In the genomic region with DNA sequence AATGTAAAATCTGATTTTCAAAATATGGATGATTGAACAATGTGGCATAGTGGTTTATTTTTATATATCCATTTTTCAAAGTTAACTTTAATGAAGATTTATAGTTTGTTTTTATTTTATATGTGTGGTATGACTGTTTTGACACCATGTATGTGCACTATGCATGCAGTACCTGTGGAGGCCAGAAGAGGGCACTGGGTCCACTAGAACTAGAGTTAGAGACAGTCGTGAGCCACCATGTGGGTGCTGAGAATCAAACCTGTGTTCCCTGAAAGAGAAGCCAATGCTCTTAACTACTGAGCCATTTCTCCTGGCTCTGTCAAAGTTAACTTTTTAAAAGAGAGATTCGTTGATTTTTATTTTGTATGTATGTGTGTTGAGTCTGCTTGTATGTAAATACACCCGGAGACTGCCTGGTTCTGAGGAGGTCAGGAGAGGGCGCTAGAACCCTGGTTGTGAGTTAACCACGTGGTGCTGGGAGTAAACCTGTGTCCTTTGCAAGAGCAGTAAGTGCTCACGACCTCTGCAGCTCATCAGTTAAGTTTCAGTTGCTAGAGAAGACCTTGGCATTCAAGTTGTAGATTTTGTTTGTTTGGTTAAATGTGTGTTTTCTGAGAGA, we compare ENCODE assay signal across 9 mouse cellular contexts.
DNase-seq lines count a peak whose midpoint lies in the region; ATAC-seq lines count a peak whose summit lies in the region.
"Had no signal": no experiment of that assay in that cellular context is flagged by ENCODE, and none has a peak within 500 bp of the region (broad histone marks: within the 10 kb centered on the region; RNA-seq: fewer than 3 reads in every experiment).

No protein-coding gene starts in this region.

- DNase-seq in CD4-positive, CD25-positive, alpha-beta regulatory T cell, adult 2 months (ENCODE audit: low read depth, low spot score) = peak; percentile 28
- DNase-seq in kidney, postnatal 10 days = peak; percentile 29
- no peak for DNase-seq in kidney, postnatal 14 days
- peak; percentile 14 for DNase-seq in thymus, postnatal 25 days
- DNase-seq in thymus, adult 18-20 months = no peak
- peak; percentile 57 for DNase-seq in thymus, postnatal 4 days
- DNase-seq in left cerebral cortex, postnatal 25 days (ENCODE audit: low spot score in 2 of 2) = no peak
- DNase-seq: layer of hippocampus, postnatal 36 days had no signal

- intact Hi-C loops in left cerebral cortex, postnatal 25 days (cut with DNase I) = loop anchor here (5.0 kb wide), 2 partner anchors 444 to 484 kb away; no protein-coding TSS in a partner anchor

- ATAC-seq in CD4-positive, CD25-positive, alpha-beta regulatory T cell, adult 4 months = no peak

Comparison
In these comparisons a context has a peak if more than half of its experiments do, and no peak if none do; other contexts are left out.
1. DNase-seq: peak in CD4-positive, CD25-positive, alpha-beta regulatory T cell, adult 2 months (single experiment), kidney, postnatal 10 days (single experiment), thymus, postnatal 25 days (single experiment) and thymus, postnatal 4 days (single experiment); none in kidney, postnatal 14 days (single experiment), thymus, adult 18-20 months (0 of 2) and left cerebral cortex, postnatal 25 days (0 of 2).